Mouse (Mus musculus): ENCODE data around the gene Abca8b. TPM values are rescaled to one million over a fixed set of nuclear protein-coding genes. Genes with fewer than 3 reads are reported as not detected.
"Not testable (repeated sequence)": the region's sequence is repeated elsewhere in the genome, so short reads cannot be mapped to it uniquely, and the experiment has no call there.

Gene Abca8b
- polyA plus RNA-seq, 1 experiment from 2014 or later = 1.1 TPM

DNA sequence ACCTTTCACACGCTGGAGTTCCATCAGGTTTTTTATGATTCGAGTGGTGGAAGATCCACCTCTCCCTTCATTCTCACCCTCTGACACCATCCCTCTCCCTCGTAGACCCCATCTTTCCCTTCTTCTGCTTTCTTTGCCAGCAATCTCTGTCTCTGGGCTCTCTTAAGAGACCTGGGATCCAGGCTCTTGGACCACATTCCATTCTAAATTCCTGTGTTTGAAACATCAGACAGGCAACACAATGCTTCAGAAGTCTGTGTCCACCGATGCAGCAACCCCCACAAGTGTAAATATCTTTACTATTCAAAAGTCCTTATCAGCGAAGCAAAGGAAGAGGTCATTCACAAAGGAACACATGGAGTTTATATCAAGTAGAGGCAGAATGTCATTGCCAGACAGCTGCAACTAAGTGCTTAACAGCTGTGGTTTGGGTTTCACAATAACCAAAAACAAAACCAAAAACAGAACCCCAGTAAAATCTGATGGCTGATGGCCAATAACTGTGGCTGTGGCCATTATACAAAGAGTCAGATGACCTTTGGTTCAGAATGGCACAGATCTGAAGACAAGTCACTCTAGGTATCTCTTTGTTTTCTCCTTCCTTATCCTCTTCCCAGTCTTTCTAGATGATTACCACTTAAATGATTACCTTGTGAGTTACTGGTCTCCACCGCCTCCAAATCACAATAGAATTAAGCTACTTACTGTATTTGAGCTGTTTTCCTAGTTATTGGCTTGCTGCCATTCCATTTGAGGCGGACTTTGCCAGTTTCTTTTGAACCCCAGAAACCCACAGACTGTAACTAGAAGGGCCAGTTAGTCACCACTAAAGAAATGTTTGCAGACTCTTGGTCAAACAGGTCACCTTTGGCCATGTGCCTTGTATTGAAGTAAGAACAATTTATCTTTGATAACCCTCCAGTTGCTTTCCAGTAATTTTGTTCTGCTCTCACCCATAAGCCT, 68.6 kb downstream of the Abca8b start:
- Histone ChIP-seq H3K27ac (ENCODE audit: low read length) (peak overlapping the region; percentile 33; the same call in 1 of the 2 replicates), H3K27me3 (ENCODE audit: control insufficient read depth, insufficient read depth, low read length) (no peaks in the 10 kb centered on the region), H3K36me3 (ENCODE audit: control insufficient read depth, insufficient read depth) (no peaks in the 10 kb centered on the region), H3K9me3 (replicated peaks; ENCODE audit: control insufficient read depth, low read length) (no peaks in the 10 kb centered on the region), H3K9ac (ENCODE audit: low read length) (no peak overlapping the region), H3K4me1 (ENCODE audit: control insufficient read depth, insufficient read depth, low read length) (peaks cover 9% of the 10 kb centered on the region), H3K4me2 (ENCODE audit: low read depth, low read length) (no peak overlapping the region), H3K4me3 (ENCODE audit: low read length) (no peak overlapping the region)
- WGBS = 36% methylated on average over 7 of the region's 7 CpGs
- no peak; the same call in 1 of the 2 replicates for ATAC-seq (replicated peaks; ENCODE audit: extremely low read depth, insufficient read depth, low FRiP score)

DNA sequence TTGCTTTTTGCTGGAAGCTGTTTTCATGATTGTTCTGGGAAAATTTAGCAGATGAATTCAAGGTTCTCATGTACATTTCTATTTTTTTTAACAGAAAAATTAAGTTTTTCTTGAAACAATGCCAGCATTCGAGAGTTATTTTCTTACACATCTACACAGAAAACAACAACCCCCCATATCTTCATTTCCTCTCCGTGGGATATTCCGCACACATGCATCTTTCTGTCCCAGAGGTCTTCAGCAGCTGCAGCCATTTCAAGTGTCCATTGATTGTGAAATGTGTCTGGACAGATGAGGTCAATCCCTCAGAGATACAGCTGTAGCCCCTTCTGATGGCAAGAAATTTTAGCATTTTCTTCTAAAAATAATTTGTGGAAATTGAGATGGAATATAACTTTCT, 73.4 kb downstream of the Abca8b start:
- H3K9me3 ChIP-seq (replicated peaks; ENCODE audit: control insufficient read depth, low read length) = no peaks in the 10 kb centered on the region
- peaks cover 7% of the 10 kb centered on the region for H3K4me1 ChIP-seq (ENCODE audit: control insufficient read depth, insufficient read depth, low read length)
- 51% methylated on average over 3 of the region's 3 CpGs for WGBS
- H3K4me3 ChIP-seq (ENCODE audit: low read length) = no peak overlapping the region
- H3K27me3 ChIP-seq (ENCODE audit: control insufficient read depth, insufficient read depth, low read length) = no peaks in the 10 kb centered on the region
- no peak for ATAC-seq (replicated peaks; ENCODE audit: extremely low read depth, insufficient read depth, low FRiP score)
- no peaks in the 10 kb centered on the region for H3K36me3 ChIP-seq (ENCODE audit: control insufficient read depth, insufficient read depth)
- H3K9ac ChIP-seq (ENCODE audit: low read length) = no peak overlapping the region
- no peak overlapping the region for H3K4me2 ChIP-seq (ENCODE audit: low read depth, low read length)
- no peak overlapping the region for H3K27ac ChIP-seq (ENCODE audit: low read length)

- no peak for ATAC-seq (replicated peaks; ENCODE audit: extremely low read depth, insufficient read depth, low FRiP score)
- Histone ChIP-seq H3K4me3 (ENCODE audit: low read length) (no peak overlapping the region), H3K4me2 (ENCODE audit: low read depth, low read length) (no peak overlapping the region), H3K36me3 (ENCODE audit: control insufficient read depth, insufficient read depth) (no peaks in the 10 kb centered on the region), H3K27me3 (ENCODE audit: control insufficient read depth, insufficient read depth, low read length) (no peaks in the 10 kb centered on the region), H3K27ac (ENCODE audit: low read length) (no peak overlapping the region), H3K9me3 (replicated peaks; ENCODE audit: control insufficient read depth, low read length) (no peaks in the 10 kb centered on the region), H3K9ac (ENCODE audit: low read length) (no peak overlapping the region), H3K4me1 (ENCODE audit: control insufficient read depth, insufficient read depth, low read length) (no peaks in the 10 kb centered on the region)
- WGBS = 72% methylated on average over 2 of the region's 2 CpGs
Measured at GRCm38 (mm10) chr11:109919480-109919879, 76.2 kb downstream of the Abca8b start.

DNA sequence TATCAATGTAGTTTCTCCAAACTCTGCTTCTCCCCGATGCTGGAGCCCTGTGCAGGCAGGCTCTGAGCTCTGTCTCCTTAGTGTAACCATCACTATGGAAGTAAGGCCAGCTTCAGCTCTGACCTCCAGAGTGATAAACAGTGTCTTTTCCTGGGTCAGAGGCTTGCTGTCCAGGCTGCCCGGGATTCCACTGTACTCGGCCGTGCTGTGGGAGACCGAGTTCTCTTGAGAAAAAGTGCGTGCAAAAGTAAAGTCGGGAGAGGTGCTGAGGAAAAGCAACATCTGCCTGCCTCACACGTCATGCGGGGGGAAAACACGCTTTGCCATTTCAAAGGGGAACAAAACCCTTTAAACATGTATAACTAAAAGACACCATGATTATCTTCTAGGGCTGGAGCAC, 79.0 kb downstream of the Abca8b start:
- H3K27ac ChIP-seq (ENCODE audit: low read length) = no peak overlapping the region
- no peaks in the 10 kb centered on the region for H3K9me3 ChIP-seq (replicated peaks; ENCODE audit: control insufficient read depth, low read length)
- no peak overlapping the region for H3K4me3 ChIP-seq (ENCODE audit: low read length)
- H3K4me2 ChIP-seq (ENCODE audit: low read depth, low read length) = no peak overlapping the region
- WGBS = 74% methylated on average over 10 of the region's 10 CpGs
- no peak for ATAC-seq (replicated peaks; ENCODE audit: extremely low read depth, insufficient read depth, low FRiP score)
- no peaks in the 10 kb centered on the region for H3K27me3 ChIP-seq (ENCODE audit: control insufficient read depth, insufficient read depth, low read length)
- H3K4me1 ChIP-seq (ENCODE audit: control insufficient read depth, insufficient read depth, low read length) = no peaks in the 10 kb centered on the region
- H3K36me3 ChIP-seq (ENCODE audit: control insufficient read depth, insufficient read depth) = no peaks in the 10 kb centered on the region
- H3K9ac ChIP-seq (ENCODE audit: low read length) = no peak overlapping the region

DNA sequence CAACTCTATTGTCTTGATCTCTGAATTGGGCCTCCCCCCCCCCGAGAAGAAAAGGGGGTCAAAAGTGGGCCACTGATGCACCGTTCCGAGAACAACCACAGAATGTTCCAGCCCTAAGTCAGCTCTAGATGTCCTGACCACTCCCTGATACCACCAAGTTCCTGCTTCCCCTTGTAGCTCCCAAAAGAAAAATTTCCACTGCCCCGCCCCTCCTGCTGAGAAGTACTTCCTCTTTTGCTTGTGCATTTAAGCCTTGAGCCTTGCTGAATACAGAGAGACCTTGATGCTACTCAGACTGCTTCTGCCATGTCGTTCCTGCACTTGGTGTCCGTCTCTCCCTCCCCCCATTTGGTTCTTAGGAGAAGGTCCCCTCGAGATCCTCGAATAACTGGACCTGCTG, 82.5 kb downstream of the Abca8b start:
- 83% methylated on average over 8 of the region's 8 CpGs for WGBS
- H3K4me3 ChIP-seq (ENCODE audit: low read length); H3K27me3 ChIP-seq (ENCODE audit: control insufficient read depth, insufficient read depth, low read length); ATAC-seq (replicated peaks; ENCODE audit: extremely low read depth, insufficient read depth, low FRiP score); H3K4me2 ChIP-seq (ENCODE audit: low read depth, low read length); H3K9ac ChIP-seq (ENCODE audit: low read length); H3K4me1 ChIP-seq (ENCODE audit: control insufficient read depth, insufficient read depth, low read length); H3K36me3 ChIP-seq (ENCODE audit: control insufficient read depth, insufficient read depth); H3K9me3 ChIP-seq (replicated peaks; ENCODE audit: control insufficient read depth, low read length); H3K27ac ChIP-seq (ENCODE audit: low read length): not testable (repeated sequence)

DNA sequence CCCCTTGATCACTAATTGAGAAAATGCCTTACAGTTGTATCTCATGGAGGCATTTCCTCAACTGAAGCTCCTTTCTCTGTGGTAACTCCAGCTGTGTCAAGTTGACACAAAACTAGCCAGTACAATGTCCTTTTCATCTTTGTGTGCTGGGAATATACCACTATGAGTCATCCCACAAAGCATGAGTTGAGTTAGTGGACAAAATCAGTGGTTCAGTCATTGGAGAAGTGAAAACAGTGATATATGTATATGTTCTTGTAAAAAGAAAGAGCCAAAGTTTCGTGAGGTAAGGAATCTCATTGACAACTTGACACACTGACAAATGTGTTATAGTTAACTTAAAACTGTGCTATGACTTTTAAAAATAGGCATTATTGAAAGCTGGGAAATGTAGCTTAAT, 83.5 kb downstream of the Abca8b start:
- H3K9me3 ChIP-seq (replicated peaks; ENCODE audit: control insufficient read depth, low read length); H3K4me1 ChIP-seq (ENCODE audit: control insufficient read depth, insufficient read depth, low read length); H3K4me3 ChIP-seq (ENCODE audit: low read length); H3K36me3 ChIP-seq (ENCODE audit: control insufficient read depth, insufficient read depth); H3K27ac ChIP-seq (ENCODE audit: low read length); H3K9ac ChIP-seq (ENCODE audit: low read length); H3K27me3 ChIP-seq (ENCODE audit: control insufficient read depth, insufficient read depth, low read length); ATAC-seq (replicated peaks; ENCODE audit: extremely low read depth, insufficient read depth, low FRiP score); H3K4me2 ChIP-seq (ENCODE audit: low read depth, low read length): not testable (repeated sequence)
- 58% methylated on average over 1 of the region's 1 CpGs for WGBS

DNA sequence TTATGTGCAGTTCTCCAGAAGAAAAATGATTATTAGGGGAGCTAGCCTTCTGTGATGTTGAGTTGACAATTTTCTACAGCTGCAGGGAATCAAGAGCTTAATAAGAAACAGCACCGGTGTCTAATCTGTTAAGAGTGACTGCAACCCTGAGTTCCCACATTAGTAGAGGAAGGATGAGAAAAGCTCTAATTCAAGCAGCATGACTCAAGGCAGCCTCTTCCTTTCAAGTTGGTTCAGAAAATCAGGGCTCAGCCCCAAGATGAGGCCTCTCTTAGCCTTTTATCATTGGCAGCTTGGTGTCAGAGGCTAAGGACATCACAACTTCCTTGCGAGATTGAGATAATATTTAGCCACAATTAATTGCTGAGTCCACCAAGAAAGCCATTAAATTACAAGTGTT, 85.8 kb downstream of the Abca8b start:
- Histone ChIP-seq H3K9ac (ENCODE audit: low read length) (no peak overlapping the region), H3K27me3 (ENCODE audit: control insufficient read depth, insufficient read depth, low read length) (no peaks in the 10 kb centered on the region), H3K4me1 (ENCODE audit: control insufficient read depth, insufficient read depth, low read length) (no peaks in the 10 kb centered on the region), H3K4me3 (ENCODE audit: low read length) (no peak overlapping the region), H3K4me2 (ENCODE audit: low read depth, low read length) (no peak overlapping the region), H3K27ac (ENCODE audit: low read length) (no peak overlapping the region), H3K9me3 (replicated peaks; ENCODE audit: control insufficient read depth, low read length) (no peaks in the 10 kb centered on the region), H3K36me3 (ENCODE audit: control insufficient read depth, insufficient read depth) (no peaks in the 10 kb centered on the region)
- no peak for ATAC-seq (replicated peaks; ENCODE audit: extremely low read depth, insufficient read depth, low FRiP score)
- WGBS = 62% methylated on average over 2 of the region's 2 CpGs

DNA sequence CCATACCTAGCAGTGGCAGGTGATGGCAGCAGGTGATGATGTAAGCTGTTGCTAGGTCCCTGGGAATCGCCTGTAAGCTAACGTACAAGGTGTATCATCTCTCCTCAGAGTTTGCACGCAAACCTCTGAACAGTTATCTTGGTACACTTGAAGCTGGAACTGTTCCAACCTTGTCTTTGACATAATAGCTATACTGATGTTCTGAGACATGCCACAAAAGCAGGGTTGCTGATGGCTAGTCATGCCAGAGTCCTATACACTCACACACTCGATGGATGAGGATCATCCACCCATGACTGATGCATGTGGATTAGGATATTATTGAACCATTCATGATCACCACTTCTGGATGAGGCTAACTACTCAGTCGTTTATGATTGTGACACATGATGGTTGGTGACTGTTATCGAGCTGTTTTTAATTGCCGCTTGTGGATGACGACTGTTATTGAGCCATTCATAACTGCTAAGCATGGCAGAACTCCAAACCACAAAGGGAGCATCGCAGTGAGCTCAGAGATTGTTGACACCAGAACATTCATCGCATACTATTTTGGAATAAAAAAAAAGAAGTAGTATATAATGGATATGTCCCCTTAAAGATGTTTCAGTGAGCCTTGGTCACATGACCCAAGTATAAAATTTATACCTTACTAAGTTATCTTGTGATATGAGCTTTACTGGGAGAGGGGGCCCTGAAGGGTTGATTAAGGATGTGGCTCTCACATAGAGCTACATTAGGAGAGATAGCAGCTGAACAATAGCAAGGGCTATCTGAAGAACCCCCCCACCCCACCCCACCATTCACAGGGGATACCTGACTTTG, 87.2 kb downstream of the Abca8b start:
- ATAC-seq (replicated peaks; ENCODE audit: extremely low read depth, insufficient read depth, low FRiP score) = no peak
- Histone ChIP-seq H3K27ac (ENCODE audit: low read length) (no peak overlapping the region), H3K27me3 (ENCODE audit: control insufficient read depth, insufficient read depth, low read length) (no peaks in the 10 kb centered on the region), H3K9ac (ENCODE audit: low read length) (no peak overlapping the region), H3K36me3 (ENCODE audit: control insufficient read depth, insufficient read depth) (no peaks in the 10 kb centered on the region), H3K4me1 (ENCODE audit: control insufficient read depth, insufficient read depth, low read length) (no peaks in the 10 kb centered on the region), H3K4me2 (ENCODE audit: low read depth, low read length) (no peak overlapping the region), H3K4me3 (ENCODE audit: low read length) (no peak overlapping the region), H3K9me3 (replicated peaks; ENCODE audit: control insufficient read depth, low read length) (no peaks in the 10 kb centered on the region)
- 66% methylated on average over 10 of the region's 10 CpGs for WGBS

DNA sequence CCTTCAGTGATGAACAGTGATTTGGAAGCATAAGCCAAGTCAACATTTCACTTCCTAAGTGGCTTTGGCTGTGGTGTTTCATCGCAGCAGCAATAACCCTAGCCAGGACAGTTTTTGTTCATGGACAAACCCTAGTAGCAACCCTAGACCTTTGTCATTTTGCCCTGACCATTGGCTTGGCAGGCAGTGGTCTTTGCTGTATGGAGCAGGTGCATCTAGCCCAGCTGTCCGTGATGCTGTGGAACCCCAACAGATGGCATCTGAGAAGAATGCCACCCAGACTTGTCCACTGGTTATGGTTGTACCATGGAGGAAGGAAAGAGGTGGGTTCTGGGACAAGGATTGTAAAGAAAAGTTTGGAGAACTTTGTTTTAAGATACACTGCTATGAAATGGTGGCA, 88.1 kb downstream of the Abca8b start:
- Histone ChIP-seq H3K4me3 (ENCODE audit: low read length) (no peak overlapping the region), H3K36me3 (ENCODE audit: control insufficient read depth, insufficient read depth) (no peaks in the 10 kb centered on the region), H3K4me1 (ENCODE audit: control insufficient read depth, insufficient read depth, low read length) (no peaks in the 10 kb centered on the region), H3K9ac (ENCODE audit: low read length) (no peak overlapping the region), H3K27ac (ENCODE audit: low read length) (no peak overlapping the region), H3K9me3 (replicated peaks; ENCODE audit: control insufficient read depth, low read length) (no peaks in the 10 kb centered on the region), H3K4me2 (ENCODE audit: low read depth, low read length) (no peak overlapping the region), H3K27me3 (ENCODE audit: control insufficient read depth, insufficient read depth, low read length) (no peaks in the 10 kb centered on the region)
- WGBS = 90% methylated on average over 2 of the region's 2 CpGs
- ATAC-seq (replicated peaks; ENCODE audit: extremely low read depth, insufficient read depth, low FRiP score) = no peak
